Mouse (Mus musculus) cerebellum, adult 11-12 months (tissue): Measurements from ENCODE around the gene Ccndbp1.
"Not testable (repeated sequence)": the region's sequence is repeated elsewhere in the genome, so short reads cannot be mapped to it uniquely, and the experiment has no call there.

ENCODE experiments used
- DNase-seq: peaks from one replicate; pipeline ENCODE4 v3.0.0; 2022

Ccndbp1 gene

GRCm38 (mm10) chr2:121004018-121004811 lies 4.0 kb upstream of the Ccndbp1 start:
- peak; percentile 92 for DNase-seq

GRCm38 (mm10) chr2:121006986-121007385 lies 1.2 kb upstream of the Ccndbp1 start:
- DNase-seq: peak; percentile 92

GRCm38 (mm10) chr2:121008664-121009007 lies 433 bp downstream of the Ccndbp1 start:
- no peak for DNase-seq

- DNase-seq: no peak
Measured at GRCm38 (mm10) chr2:121009071-121009677, 971 bp downstream of the Ccndbp1 start.

- no peak for DNase-seq
Measured at GRCm38 (mm10) chr2:121012676-121013075, 4.5 kb downstream of the Ccndbp1 start.

- DNase-seq: no peak
Measured at GRCm38 (mm10) chr2:121015507-121015906, 7.3 kb downstream of the Ccndbp1 start.

- no peak for DNase-seq
Measured at GRCm38 (mm10) chr2:121016226-121016625, 8.0 kb downstream of the Ccndbp1 start.

GRCm38 (mm10) chr2:121017151-121017550 lies 8.9 kb downstream of the Ccndbp1 start:
- no peak for DNase-seq

- DNase-seq: no peak
Measured at GRCm38 (mm10) chr2:121022918-121023317, 14.7 kb downstream of the Ccndbp1 start.

GRCm38 (mm10) chr2:121036733-121037341 lies 28.6 kb downstream of the Ccndbp1 start, which contains the start of gene Epb42:
TSS of gene Epb42 (minus strand) at chr2:121037072.
- DNase-seq: no peak

GRCm38 (mm10) chr2:121038851-121039250 lies 30.6 kb downstream of the Ccndbp1 start:
- DNase-seq: not testable (repeated sequence)

GRCm38 (mm10) chr2:121039382-121039781 lies 31.2 kb downstream of the Ccndbp1 start:
- no peak for DNase-seq

- peak; percentile 23 for DNase-seq
Measured at GRCm38 (mm10) chr2:121041098-121041497, 32.9 kb downstream of the Ccndbp1 start.

GRCm38 (mm10) chr2:121045653-121046052 lies 37.5 kb downstream of the Ccndbp1 start:
- no peak for DNase-seq

GRCm38 (mm10) chr2:121052176-121052575 lies 44.0 kb downstream of the Ccndbp1 start:
- no peak for DNase-seq

- peak; percentile 39 for DNase-seq
Measured at GRCm38 (mm10) chr2:121054060-121054459, 45.9 kb downstream of the Ccndbp1 start.

GRCm38 (mm10) chr2:121055915-121056314 lies 47.7 kb downstream of the Ccndbp1 start:
- no peak for DNase-seq

- no peak for DNase-seq
Measured at GRCm38 (mm10) chr2:121057997-121058396, 49.8 kb downstream of the Ccndbp1 start.

GRCm38 (mm10) chr2:121061315-121061714 lies 53.1 kb downstream of the Ccndbp1 start:
- DNase-seq: no peak
